Mouse (Mus musculus) adipocyte (in vitro differentiated cells): Measurements from ENCODE around the gene Slc34a3.

Experiments
- DNase-seq: peaks from one replicate; pipeline ENCODE4 v3.0.0-alpha.2; 2016; ENCODE audit warnings: low spot score

Slc34a3 gene

GRCm38 (mm10) chr2:25193330-25193770 lies 40.8 kb downstream of the Slc34a3 start:
- peak; percentile 91 for DNase-seq

- DNase-seq, result no peak
Measured at GRCm38 (mm10) chr2:25187841-25188240, 46.3 kb downstream of the Slc34a3 start.

GRCm38 (mm10) chr2:25186575-25186930 lies 47.6 kb downstream of the Slc34a3 start:
- no peak for DNase-seq

DNA sequence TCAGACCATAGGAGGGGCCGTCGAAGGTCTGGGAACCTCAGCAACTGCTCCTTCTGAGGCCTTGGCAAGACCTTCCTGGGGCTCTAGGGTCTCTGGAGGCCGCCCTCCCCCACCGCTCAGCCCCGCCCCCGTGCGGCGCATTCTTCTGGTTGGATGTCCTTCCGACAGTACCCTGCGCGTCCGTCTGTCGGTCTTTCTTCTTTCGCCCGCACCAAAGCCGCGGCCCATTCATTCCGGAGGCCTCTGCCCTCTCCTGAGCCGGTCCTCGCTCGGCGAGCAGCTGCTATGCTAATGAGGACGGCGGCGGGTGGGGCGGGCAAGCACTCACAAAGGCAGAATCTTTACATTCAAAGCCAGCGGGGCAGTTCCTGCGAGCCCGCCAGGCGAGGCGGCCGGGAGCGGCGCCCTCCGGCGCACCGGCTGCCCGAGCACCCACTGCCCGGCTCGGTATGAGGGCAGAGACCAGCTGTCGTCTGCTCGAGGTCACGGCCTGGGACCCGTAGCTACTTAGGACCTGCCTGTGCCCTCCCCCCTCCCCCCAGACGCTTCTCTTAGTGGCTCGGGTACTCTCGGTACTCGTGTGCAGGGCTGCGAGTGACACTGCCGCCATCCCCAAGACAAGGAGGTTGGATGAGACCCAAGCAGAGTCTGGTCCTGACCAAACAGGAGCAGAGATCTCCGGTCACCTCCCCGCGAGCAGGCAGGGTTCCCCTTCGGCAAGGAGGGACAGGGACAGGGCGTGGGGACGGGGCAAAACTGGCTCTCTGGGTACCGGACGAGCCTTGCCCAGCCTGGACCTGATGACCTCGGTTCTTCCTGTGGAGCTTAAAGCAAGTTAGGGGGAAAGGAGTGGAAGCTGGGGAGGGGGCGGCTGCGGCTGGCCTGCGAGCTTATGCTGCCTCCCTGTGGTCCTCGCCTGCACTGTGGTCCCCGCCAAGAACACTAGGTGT lies 48.3 kb downstream of the Slc34a3 start:
- no peak for DNase-seq

- no peak for DNase-seq
Measured at GRCm38 (mm10) chr2:25184496-25184895, 49.7 kb downstream of the Slc34a3 start.

DNA sequence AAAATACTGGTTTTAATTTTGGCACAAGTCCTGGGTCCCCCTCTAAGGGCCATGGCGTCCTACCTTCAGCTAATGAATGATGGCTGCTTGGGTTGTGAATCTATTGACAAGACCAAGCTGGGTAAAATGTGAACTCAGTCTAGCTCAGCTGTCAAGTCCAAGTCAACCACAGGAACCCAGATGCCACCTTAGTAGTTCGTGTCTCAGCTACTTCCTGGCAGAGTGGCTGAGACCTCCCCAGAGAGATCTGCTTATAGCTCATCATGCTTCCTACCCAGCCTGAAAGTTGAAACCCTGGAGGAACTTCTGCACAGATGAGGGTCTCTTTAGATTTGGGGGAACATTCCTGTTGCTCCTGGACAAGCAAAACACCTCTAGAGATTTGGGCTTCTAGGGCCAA lies 50.8 kb downstream of the Slc34a3 start:
- no peak for DNase-seq

DNA sequence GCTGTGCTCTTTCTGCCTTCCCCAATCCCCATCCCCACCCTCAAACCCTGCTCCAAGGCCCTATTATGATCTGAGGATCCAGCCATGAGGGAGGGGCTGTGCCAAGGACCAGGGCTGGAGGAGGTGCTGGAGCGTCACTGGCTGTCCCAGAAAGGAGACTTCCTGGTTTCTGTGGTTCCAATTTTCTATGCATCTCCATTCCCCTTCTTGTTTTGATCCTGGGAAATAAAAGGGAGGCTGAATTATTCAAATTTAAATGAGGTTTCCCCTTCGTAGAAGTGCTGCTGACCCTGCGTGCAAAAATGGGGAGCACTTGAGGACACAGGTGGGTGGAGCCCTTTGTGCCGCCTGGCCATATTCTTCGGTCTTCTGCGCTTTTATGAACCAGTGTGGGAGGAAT lies 51.5 kb downstream of the Slc34a3 start:
- no peak for DNase-seq

DNA sequence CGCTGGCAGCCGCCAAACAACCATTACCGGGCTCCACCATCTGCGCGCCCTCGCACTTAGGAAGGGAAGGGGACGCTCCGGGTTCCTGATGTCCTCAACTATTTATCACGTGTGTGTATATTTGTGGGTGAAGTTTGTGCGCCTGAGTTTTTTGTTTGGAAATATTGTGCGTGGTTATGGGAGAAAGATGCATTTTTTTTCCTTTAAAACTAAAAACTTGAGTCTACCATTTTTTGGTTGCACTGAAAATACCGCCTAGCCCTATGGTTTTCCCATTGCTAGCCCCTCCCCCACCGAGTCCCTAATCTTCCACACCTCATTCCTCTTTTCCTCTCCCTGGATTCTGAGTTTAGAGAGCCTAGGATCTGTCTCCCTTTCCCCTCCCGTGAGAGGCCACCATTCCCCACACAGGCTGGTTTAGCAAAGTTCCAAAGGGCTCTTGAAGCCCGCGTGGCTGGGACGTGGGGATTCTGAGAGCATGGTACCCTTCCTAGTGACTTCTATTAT lies 52.2 kb downstream of the Slc34a3 start:
- DNase-seq, result no peak

GRCm38 (mm10) chr2:25180973-25181890 lies 52.9 kb downstream of the Slc34a3 start:
- no peak for DNase-seq

DNA sequence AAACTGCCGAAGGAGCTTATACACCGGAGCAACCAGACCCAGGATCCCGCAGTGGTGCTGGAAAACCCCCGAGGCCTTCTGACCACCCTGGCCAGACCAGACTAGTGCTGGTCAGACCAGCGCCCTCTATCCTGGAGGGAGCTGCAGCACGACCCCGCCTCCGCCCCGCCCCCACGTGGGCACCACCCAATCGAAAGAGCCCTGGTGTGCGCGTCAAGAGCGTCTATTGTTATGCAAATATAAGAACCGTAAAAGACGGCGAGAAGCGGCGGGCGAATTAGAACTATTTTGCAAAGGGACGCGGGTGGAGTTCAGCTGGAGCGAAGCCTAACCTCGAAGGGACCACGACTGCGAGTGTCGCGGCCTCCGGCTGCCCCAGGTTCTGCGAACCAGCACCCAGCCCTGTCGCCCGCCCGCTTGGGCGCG lies 53.7 kb downstream of the Slc34a3 start, which contains the start of gene Nrarp:
Nrarp (plus strand) TSS at position 281 of the 426 bp plus-strand sequence.
- no peak for DNase-seq

DNA sequence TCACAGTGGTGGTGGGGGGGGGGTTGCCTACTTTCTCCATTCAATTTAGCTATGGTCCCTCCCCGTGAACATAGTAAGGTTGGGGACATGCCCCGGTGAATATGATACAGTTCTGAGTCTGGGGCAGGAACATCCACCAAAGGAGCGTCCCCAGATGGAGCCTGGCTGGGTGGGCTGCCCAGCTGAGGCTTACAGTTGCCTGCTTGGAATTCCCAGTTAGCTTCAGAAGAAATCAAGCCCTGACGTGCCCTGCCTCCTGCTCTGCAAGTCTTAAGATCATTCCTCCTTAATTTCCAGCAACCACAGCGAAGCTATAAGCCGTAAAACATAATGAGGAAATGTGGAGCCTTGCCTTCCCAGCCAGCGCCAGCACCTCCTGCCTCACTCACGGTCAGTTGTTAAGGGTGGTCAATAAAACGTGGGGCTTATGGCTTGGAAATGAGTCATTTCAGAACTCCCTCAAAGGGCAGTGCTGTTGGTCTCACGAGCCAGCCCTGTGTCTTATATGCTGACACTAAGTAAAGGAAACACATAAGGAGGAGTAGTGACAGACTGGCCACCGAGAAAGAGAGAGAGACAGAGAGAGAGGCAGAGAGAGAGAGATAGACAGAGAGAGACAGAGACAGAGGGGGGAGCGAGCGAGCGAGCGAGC lies 54.5 kb downstream of the Slc34a3 start:
- no peak for DNase-seq
